Mouse (Mus musculus) heart, adult 2 months (tissue): ENCODE measurements around the gene Pdgfa.

ENCODE experiments used
- EP300 ChIP-seq: fragments of 200-500 bp; IDR thresholded peaks from 2 replicates; pipeline ENCODE4 v1.6.1; 2011; ENCODE audit warnings: low read depth, low read length, control low read depth; ENCODE audit not compliant: insufficient read depth
- POLR2A ChIP-seq: fragments of 200-500 bp; IDR thresholded peaks from 2 replicates; pipeline ENCODE4 v1.6.1; 2011; ENCODE audit warnings: mild to moderate bottlenecking, low read depth, low read length, control low read depth; ENCODE audit not compliant: insufficient read depth

- TF ChIP-seq POLR2A (no peak), EP300 (no peak)
These were observed 43.2 kb downstream of the Pdgfa start for GRCm38 (mm10) chr5:138953986-138954385.
